Mouse (Mus musculus) neural tube, embryonic 15.5 days (tissue): ENCODE measurements around the gene Ccdc42. TPM values are rescaled to one million over a fixed set of nuclear protein-coding genes. Genes with fewer than 3 reads are reported as not detected.
A peak's percentile ranks its signal among the peaks of the same experiment; 100 is the strongest.

Experiments used
- ATAC-seq: fragments of 200-750 bp; cut with Nextera tagmentation; 2 replicates; pipeline ENCODE4 v1.8.0; 2017; ENCODE audit warnings: mild to moderate bottlenecking, moderate TSS enrichment, moderate library complexity; ENCODE audit not compliant: low FRiP score
- H3K27ac ChIP-seq: fragments of 300-500 bp; sonication (generic); replicated peaks from 2 replicates; pipeline ENCODE4 v1.5.1; 2015; ENCODE audit warnings: mild to moderate bottlenecking, inconsistent platforms
- H3K27me3 ChIP-seq: fragments of 300-500 bp; sonication (generic); replicated peaks from 2 replicates; pipeline ENCODE4 v1.6.1; 2015; ENCODE audit warnings: inconsistent platforms
- H3K36me3 ChIP-seq: fragments of 300-500 bp; sonication (generic); 2 replicates; pipeline ENCODE4 v1.6.1; 2015; ENCODE audit warnings: inconsistent platforms
- H3K4me1 ChIP-seq: fragments of 300-500 bp; sonication (generic); 2 replicates; pipeline ENCODE4 v1.6.1; 2015; ENCODE audit warnings: inconsistent platforms
- H3K4me2 ChIP-seq: fragments of 300-500 bp; sonication (generic); 2 replicates; pipeline ENCODE4 v1.6.1; 2015; ENCODE audit warnings: inconsistent platforms, mild to moderate bottlenecking, moderate library complexity
- H3K4me3 ChIP-seq: fragments of 300-500 bp; sonication (generic); replicated peaks from 2 replicates; pipeline ENCODE4 v1.5.1; 2015; ENCODE audit warnings: mild to moderate bottlenecking, inconsistent platforms
- H3K9ac ChIP-seq: fragments of 300-500 bp; sonication (generic); replicated peaks from 2 replicates; pipeline ENCODE4 v1.6.1; 2015; ENCODE audit warnings: mild to moderate bottlenecking, inconsistent platforms
- H3K9me3 ChIP-seq: fragments of 300-500 bp; sonication (generic); replicated peaks from 2 replicates; pipeline ENCODE4 v1.6.1; 2016; ENCODE audit warnings: inconsistent platforms
- WGBS: fragments of 180-500 bp; shearing (Covaris S2); methylation state at CpG from one replicate; pipeline ENCODE4 v1.1.7; 2015; ENCODE audit warnings: mixed read lengths; 5-methylcytosine and 5-hydroxymethylcytosine counted together
- polyA plus RNA-seq: library from polyadenylated mRNA; unstranded; fragments of >200 nt; fragmentation: Nextera tagmentation; extraction: Ambion mirVana; gene quantifications from 2 replicates; pipeline ENCODE4 v1.2.1, GENCODE M21; 2015

The Ccdc42 gene
- polyA plus RNA-seq = 0.20 TPM in 1 of 2 replicates, not detected in the other

GRCm38 (mm10) chr11:68586721-68587120 is at the start of gene Ccdc42:
Gene Ccdc42 (plus strand): TSS chr11:68587021.
- Histone ChIP-seq H3K4me3 (no peak within 1 kb of the TSS), H3K27me3 (no peaks in the 10 kb centered on the region), H3K9ac (no peak within 1 kb of the TSS), H3K4me2 (no peak within 1 kb of the TSS), H3K36me3 (no peaks in the 10 kb centered on the region), H3K27ac (no peak within 1 kb of the TSS), H3K4me1 (no peaks in the 10 kb centered on the region), H3K9me3 (no peaks in the 10 kb centered on the region)
- no peak for ATAC-seq
- WGBS = 70% methylated on average over 5 of the region's 5 CpGs

GRCm38 (mm10) chr11:68539621-68540020 is 47.2 kb upstream of the Ccdc42 start:
- 0 out of 2 replicates have a peak, but pooled peaks cover under 1% of the 10 kb centered on the region for H3K4me1 ChIP-seq
- H3K9ac ChIP-seq = no peak overlapping the region
- H3K9me3 ChIP-seq = no peaks in the 10 kb centered on the region
- H3K27ac ChIP-seq = no peak overlapping the region
- H3K4me3 ChIP-seq = no peak overlapping the region
- H3K27me3 ChIP-seq = no peaks in the 10 kb centered on the region
- H3K4me2 ChIP-seq = no peak overlapping the region
- no peak for ATAC-seq
- 69% methylated on average over 5 of the region's 5 CpGs for WGBS
- no peaks in the 10 kb centered on the region for H3K36me3 ChIP-seq

GRCm38 (mm10) chr11:68544554-68544953 is 42.3 kb upstream of the Ccdc42 start:
- H3K36me3 ChIP-seq = no peaks in the 10 kb centered on the region
- no peaks in the 10 kb centered on the region for H3K27me3 ChIP-seq
- H3K9me3 ChIP-seq = no peaks in the 10 kb centered on the region
- 0 out of 2 replicates have a peak, but pooled peaks cover 6% of the 10 kb centered on the region for H3K4me1 ChIP-seq
- H3K9ac ChIP-seq = no peak overlapping the region
- no peak for ATAC-seq
- H3K4me3 ChIP-seq = no peak overlapping the region
- H3K4me2 ChIP-seq = no peak overlapping the region
- no peak overlapping the region for H3K27ac ChIP-seq
- 13% methylated on average over 8 of the region's 8 CpGs for WGBS

- ATAC-seq = no peak
- WGBS = 61% methylated on average over 7 of the region's 7 CpGs
- no peak overlapping the region for H3K9ac ChIP-seq
- no peaks in the 10 kb centered on the region for H3K27me3 ChIP-seq
- H3K27ac ChIP-seq = no peak overlapping the region
- no peak overlapping the region for H3K4me2 ChIP-seq
- no peaks in the 10 kb centered on the region for H3K9me3 ChIP-seq
- 0 out of 2 replicates have a peak, but pooled peaks cover 6% of the 10 kb centered on the region for H3K4me1 ChIP-seq
- no peaks in the 10 kb centered on the region for H3K36me3 ChIP-seq
- no peak overlapping the region for H3K4me3 ChIP-seq
Measured at GRCm38 (mm10) chr11:68545172-68545571, 41.6 kb upstream of the Ccdc42 start.

GRCm38 (mm10) chr11:68545682-68546222 is 41.1 kb upstream of the Ccdc42 start:
- Histone ChIP-seq H3K4me2 (no peak overlapping the region), H3K27ac (no peak overlapping the region), H3K36me3 (no peaks in the 10 kb centered on the region), H3K9ac (no peak overlapping the region), H3K4me3 (no peak overlapping the region), H3K27me3 (no peaks in the 10 kb centered on the region), H3K9me3 (no peaks in the 10 kb centered on the region), H3K4me1 (0 out of 2 replicates have a peak, but pooled peaks cover 6% of the 10 kb centered on the region)
- no peak for ATAC-seq
- WGBS = 86% methylated on average over 8 of the region's 8 CpGs

GRCm38 (mm10) chr11:68547484-68547883 is 39.3 kb upstream of the Ccdc42 start:
- Histone ChIP-seq H3K4me2 (no peak overlapping the region), H3K9ac (no peak overlapping the region), H3K4me3 (no peak overlapping the region), H3K27me3 (no peaks in the 10 kb centered on the region), H3K27ac (no peak overlapping the region), H3K4me1 (0 out of 2 replicates have a peak, but pooled peaks cover 6% of the 10 kb centered on the region), H3K36me3 (no peaks in the 10 kb centered on the region), H3K9me3 (no peaks in the 10 kb centered on the region)
- ATAC-seq = no peak
- 64% methylated on average over 2 of the region's 2 CpGs for WGBS

GRCm38 (mm10) chr11:68549597-68549996 is 37.2 kb upstream of the Ccdc42 start:
- Histone ChIP-seq H3K9ac (no peak overlapping the region), H3K9me3 (no peaks in the 10 kb centered on the region), H3K4me1 (0 out of 2 replicates have a peak, but pooled peaks cover 6% of the 10 kb centered on the region), H3K4me3 (no peak overlapping the region), H3K4me2 (no peak overlapping the region), H3K36me3 (no peaks in the 10 kb centered on the region), H3K27ac (no peak overlapping the region), H3K27me3 (no peaks in the 10 kb centered on the region)
- 53% methylated on average over 3 of the region's 3 CpGs for WGBS
- ATAC-seq = no peak

GRCm38 (mm10) chr11:68550358-68550757 is 36.5 kb upstream of the Ccdc42 start:
- Histone ChIP-seq H3K9me3 (no peaks in the 10 kb centered on the region), H3K36me3 (no peaks in the 10 kb centered on the region), H3K27me3 (no peaks in the 10 kb centered on the region), H3K4me2 (no peak overlapping the region), H3K9ac (no peak overlapping the region), H3K4me3 (no peak overlapping the region), H3K4me1 (no peaks in the 10 kb centered on the region), H3K27ac (no peak overlapping the region)
- 67% methylated on average over 4 of the region's 4 CpGs for WGBS
- no peak for ATAC-seq

GRCm38 (mm10) chr11:68553981-68554471 is 32.8 kb upstream of the Ccdc42 start:
- peaks cover 12% of the 10 kb centered on the region for H3K27me3 ChIP-seq
- ATAC-seq = no peak
- no peaks in the 10 kb centered on the region for H3K9me3 ChIP-seq
- no peak overlapping the region for H3K4me3 ChIP-seq
- no peak overlapping the region for H3K9ac ChIP-seq
- H3K27ac ChIP-seq = no peak overlapping the region
- H3K4me1 ChIP-seq = peaks cover 7% of the 10 kb centered on the region
- H3K36me3 ChIP-seq = no peaks in the 10 kb centered on the region
- H3K4me2 ChIP-seq = no peak overlapping the region
- 48% methylated on average over 8 of the region's 8 CpGs for WGBS

- peaks cover 12% of the 10 kb centered on the region for H3K27me3 ChIP-seq
- no peak for ATAC-seq
- H3K4me2 ChIP-seq = peak within 1 kb of the TSS; percentile 53
- H3K9ac ChIP-seq = no peak within 1 kb of the TSS
- H3K4me3 ChIP-seq = peak within 1 kb of the TSS; percentile 29
- H3K27ac ChIP-seq = no peak within 1 kb of the TSS
- H3K4me1 ChIP-seq = peaks cover 7% of the 10 kb centered on the region
- 9% methylated on average over 37 of the region's 37 CpGs for WGBS
- H3K36me3 ChIP-seq = no peaks in the 10 kb centered on the region
- no peaks in the 10 kb centered on the region for H3K9me3 ChIP-seq
Measured at GRCm38 (mm10) chr11:68555918-68556584, 30.8 kb upstream of the Ccdc42 start, which contains the start of gene Mfsd6l. Gene Mfsd6l (plus strand): TSS chr11:68556186.

- no peak overlapping the region for H3K9ac ChIP-seq
- ATAC-seq = no peak
- no peaks in the 10 kb centered on the region for H3K9me3 ChIP-seq
- H3K4me3 ChIP-seq = no peak overlapping the region
- H3K4me1 ChIP-seq = peaks cover 7% of the 10 kb centered on the region
- no peak overlapping the region for H3K4me2 ChIP-seq
- H3K27me3 ChIP-seq = peaks cover 12% of the 10 kb centered on the region
- WGBS = 44% methylated on average over 1 of the region's 1 CpGs
- no peak overlapping the region for H3K27ac ChIP-seq
- H3K36me3 ChIP-seq = no peaks in the 10 kb centered on the region
Measured at GRCm38 (mm10) chr11:68559546-68559945, 27.3 kb upstream of the Ccdc42 start.
